Mouse (Mus musculus): ENCODE data around the gene Smim11. TPM values are rescaled to one million over a fixed set of nuclear protein-coding genes. Genes with fewer than 3 reads are reported as not detected.
A peak's percentile ranks its signal among the peaks of the same experiment; 100 is the strongest.

The Smim11 gene
- polyA plus RNA-seq, 1 experiment from 2014 or later: 134 TPM

DNA sequence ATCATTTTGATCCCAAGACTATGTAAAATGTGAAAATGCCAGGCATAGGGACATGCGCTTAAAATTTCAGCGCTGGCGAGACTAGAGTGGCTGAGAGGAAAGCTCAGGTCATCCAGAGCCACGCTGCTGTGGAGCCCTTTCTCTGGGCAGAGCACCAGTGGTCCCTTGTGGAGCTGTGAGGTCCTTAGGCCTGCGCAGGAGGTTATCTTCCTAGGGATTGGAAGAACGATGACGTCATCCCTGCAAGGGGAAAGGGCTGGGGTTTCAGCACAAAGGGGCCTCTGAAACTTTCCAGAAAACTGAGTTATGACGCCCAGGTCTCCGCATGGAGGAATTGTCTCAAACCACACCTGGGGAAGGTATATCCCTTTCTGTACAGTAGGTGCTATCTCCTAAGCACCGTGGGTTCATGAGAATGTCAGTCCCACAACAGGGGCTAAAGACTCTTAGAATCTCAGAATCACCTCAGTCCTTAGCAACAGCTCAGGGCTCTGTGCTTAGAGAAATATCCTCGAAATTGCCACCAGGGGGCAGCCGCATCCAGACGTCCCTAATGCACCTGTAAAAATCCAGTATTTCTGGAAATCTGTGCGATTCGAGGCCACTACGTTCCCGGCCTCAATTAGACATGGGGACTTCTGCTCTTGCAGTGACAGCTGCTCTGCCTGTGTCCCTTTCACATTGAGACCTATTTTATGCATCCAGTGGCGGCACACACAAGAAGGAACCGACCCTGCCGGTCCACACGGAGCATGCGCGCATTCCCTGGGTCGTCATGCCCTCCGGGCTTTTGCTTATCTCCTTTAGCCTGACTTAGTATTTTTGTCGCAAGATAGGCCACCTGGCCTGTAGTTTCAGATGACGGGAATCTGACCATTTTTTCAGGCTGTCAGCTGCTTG, 39.8 kb downstream of the Smim11 start:
- 0 out of 2 replicates have a peak overlapping the region, but pooled peaks have one; percentile 2 for H3K4me2 ChIP-seq (ENCODE audit: low read depth, low read length)
- ATAC-seq (replicated peaks; ENCODE audit: insufficient number of reproducible peaks, low FRiP score, low TSS enrichment, low read depth): peak; percentile 39; the same call in 1 of the 2 replicates
- WGBS: 27% methylated on average over 27 of the region's 27 CpGs

DNA sequence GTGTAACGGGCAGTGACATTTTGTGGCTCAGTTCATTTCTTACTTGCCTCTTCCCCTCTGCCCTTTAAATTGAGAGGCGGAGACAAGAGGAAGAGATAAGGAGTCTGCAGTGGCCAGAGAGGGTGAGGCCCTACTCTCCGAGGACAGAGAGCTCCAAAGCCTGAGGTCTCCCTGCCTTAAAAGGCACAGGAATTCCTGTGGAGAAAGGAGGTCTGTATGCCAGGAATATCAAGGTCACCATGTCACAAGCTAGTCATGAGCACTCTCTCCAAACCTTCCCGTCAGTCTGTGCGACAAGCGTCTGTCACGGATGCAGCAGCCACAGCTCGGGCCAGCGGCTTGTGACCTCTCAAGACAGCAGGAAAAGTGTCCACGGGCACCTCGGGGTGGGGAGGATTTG, 44.1 kb downstream of the Smim11 start:
- H3K27me3 ChIP-seq (ENCODE audit: control insufficient read depth, insufficient read depth, low read length): no peaks in the 10 kb centered on the region
- no peaks in the 10 kb centered on the region for H3K36me3 ChIP-seq (replicated peaks; ENCODE audit: control insufficient read depth, insufficient read depth, low read depth, low read length)
- no peaks in the 10 kb centered on the region for H3K9me3 ChIP-seq (replicated peaks; ENCODE audit: control insufficient read depth, low read length)
- no peak overlapping the region for H3K4me3 ChIP-seq (ENCODE audit: low read depth, low read length)
- no peak overlapping the region for H3K27ac ChIP-seq (replicated peaks; ENCODE audit: low read depth, low read length)
- DNase-seq (ENCODE audit: low spot score) (no peak), ATAC-seq (replicated peaks; ENCODE audit: insufficient number of reproducible peaks, low FRiP score, low TSS enrichment, low read depth) (no peak)
- 54% methylated on average over 11 of the region's 11 CpGs for WGBS
- no peaks in the 10 kb centered on the region; the same call in 1 of the 2 replicates for H3K4me1 ChIP-seq (ENCODE audit: control insufficient read depth, insufficient read depth, low read length)
- no peak overlapping the region for H3K4me2 ChIP-seq (ENCODE audit: low read depth, low read length)
- no peak overlapping the region for H3K9ac ChIP-seq (replicated peaks; ENCODE audit: low read length)

More for the DNA sequence above, 39.8 kb downstream of the Smim11 start:
- Histone ChIP-seq H3K27ac (replicated peaks; ENCODE audit: low read depth, low read length) (no peak overlapping the region), H3K36me3 (replicated peaks; ENCODE audit: control insufficient read depth, insufficient read depth, low read depth, low read length) (no peaks in the 10 kb centered on the region), H3K4me1 (ENCODE audit: control insufficient read depth, insufficient read depth, low read length) (no peaks in the 10 kb centered on the region; the same call in 1 of the 2 replicates), H3K4me3 (ENCODE audit: low read depth, low read length) (no peak overlapping the region), H3K9me3 (replicated peaks; ENCODE audit: control insufficient read depth, low read length) (no peaks in the 10 kb centered on the region), H3K27me3 (ENCODE audit: control insufficient read depth, insufficient read depth, low read length) (no peaks in the 10 kb centered on the region), H3K9ac (replicated peaks; ENCODE audit: low read length) (no peak overlapping the region)
- DNase-seq (ENCODE audit: low spot score): peak; percentile 90

DNA sequence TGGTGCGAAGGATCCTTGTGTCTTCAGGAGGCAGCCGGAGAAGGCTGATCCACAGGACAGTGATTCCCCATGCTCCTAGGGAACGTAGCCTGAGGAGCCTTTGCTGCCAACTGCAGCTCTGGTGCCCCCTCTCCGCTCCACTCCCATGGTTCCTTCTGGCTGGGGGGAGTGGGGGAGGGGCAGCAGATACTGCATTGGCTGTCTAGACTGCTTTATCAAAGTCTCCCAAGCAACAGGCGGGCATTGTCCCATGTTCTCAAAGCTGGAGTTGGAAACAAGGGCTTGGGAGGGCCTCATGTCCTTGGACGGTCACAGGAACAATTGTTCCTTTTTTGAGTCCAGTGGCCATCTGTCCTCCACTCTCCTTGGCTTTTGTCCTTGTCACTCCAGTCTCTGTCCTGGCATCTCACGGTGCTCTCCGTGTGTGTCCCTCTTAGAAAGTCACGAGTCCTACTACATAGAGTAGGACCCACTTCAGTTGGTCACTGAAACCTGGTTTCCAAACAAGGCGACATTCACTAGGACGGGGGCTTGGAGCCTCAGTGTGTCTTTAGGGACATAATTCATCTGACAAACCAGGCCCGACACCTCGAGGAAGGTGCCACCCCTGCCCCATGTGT, 45.3 kb downstream of the Smim11 start:
- no peak for ATAC-seq (replicated peaks; ENCODE audit: insufficient number of reproducible peaks, low FRiP score, low TSS enrichment, low read depth)
- H3K27ac ChIP-seq (replicated peaks; ENCODE audit: low read depth, low read length): no peak overlapping the region
- WGBS: 61% methylated on average over 13 of the region's 13 CpGs

DNA sequence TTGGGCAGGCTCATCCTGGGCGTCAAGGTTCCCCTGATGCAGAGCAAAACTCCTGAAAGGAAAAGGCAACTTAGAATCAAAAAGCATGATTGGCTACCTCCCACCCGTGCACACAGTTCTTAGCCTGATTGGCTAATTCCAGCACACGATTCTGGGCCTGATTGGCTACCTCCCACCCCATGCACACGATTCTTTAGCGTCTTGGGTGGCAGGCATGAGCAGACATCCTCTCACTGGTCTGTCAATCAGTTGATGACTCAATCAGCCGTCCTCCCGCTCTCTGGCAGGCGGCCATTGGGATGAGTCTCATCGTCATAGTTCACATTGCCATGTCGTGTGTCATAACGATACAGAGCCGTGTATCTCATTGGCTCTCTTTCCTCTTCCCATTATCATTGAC, 47.9 kb downstream of the Smim11 start:
- WGBS: 88% methylated on average over 12 of the region's 12 CpGs
- H3K36me3 ChIP-seq (replicated peaks; ENCODE audit: control insufficient read depth, insufficient read depth, low read depth, low read length): no peaks in the 10 kb centered on the region
- DNase-seq (ENCODE audit: low spot score): no peak
- ATAC-seq (replicated peaks; ENCODE audit: insufficient number of reproducible peaks, low FRiP score, low TSS enrichment, low read depth): no peak
- H3K9me3 ChIP-seq (replicated peaks; ENCODE audit: control insufficient read depth, low read length): no peaks in the 10 kb centered on the region
- H3K9ac ChIP-seq (replicated peaks; ENCODE audit: low read length): no peak overlapping the region
- no peak overlapping the region for H3K4me2 ChIP-seq (ENCODE audit: low read depth, low read length)
- no peaks in the 10 kb centered on the region for H3K4me1 ChIP-seq (ENCODE audit: control insufficient read depth, insufficient read depth, low read length)
- H3K27me3 ChIP-seq (ENCODE audit: control insufficient read depth, insufficient read depth, low read length): no peaks in the 10 kb centered on the region
- no peak overlapping the region for H3K4me3 ChIP-seq (ENCODE audit: low read depth, low read length)
- H3K27ac ChIP-seq (replicated peaks; ENCODE audit: low read depth, low read length): no peak overlapping the region

More for the DNA sequence above, 45.3 kb downstream of the Smim11 start:
- Histone ChIP-seq H3K4me3 (ENCODE audit: low read depth, low read length) (no peak overlapping the region), H3K4me1 (ENCODE audit: control insufficient read depth, insufficient read depth, low read length) (no peaks in the 10 kb centered on the region), H3K9ac (replicated peaks; ENCODE audit: low read length) (no peak overlapping the region), H3K9me3 (replicated peaks; ENCODE audit: control insufficient read depth, low read length) (no peaks in the 10 kb centered on the region), H3K27me3 (ENCODE audit: control insufficient read depth, insufficient read depth, low read length) (no peaks in the 10 kb centered on the region), H3K4me2 (ENCODE audit: low read depth, low read length) (no peak overlapping the region), H3K36me3 (replicated peaks; ENCODE audit: control insufficient read depth, insufficient read depth, low read depth, low read length) (no peaks in the 10 kb centered on the region)
- DNase-seq (ENCODE audit: low spot score): no peak

DNA sequence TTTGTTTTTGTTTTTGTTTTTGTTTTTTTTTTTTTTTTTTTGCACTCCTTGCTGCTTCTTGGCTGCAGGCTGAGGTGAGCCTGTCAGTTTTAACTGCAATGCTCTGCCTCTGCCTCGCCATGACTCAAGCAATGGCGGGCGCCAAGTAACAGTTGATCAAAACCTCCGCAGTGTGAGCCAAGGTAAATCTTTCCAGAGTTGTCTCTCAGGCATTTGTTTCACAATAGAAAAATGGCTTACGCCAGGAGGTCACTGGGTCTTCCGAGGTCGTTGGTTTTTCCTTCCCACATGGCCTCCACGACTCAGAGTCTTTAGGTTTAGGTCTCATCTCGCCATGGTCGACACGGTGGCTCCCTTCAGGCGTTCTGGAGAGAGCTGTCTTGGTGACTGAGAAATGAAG, 52.2 kb downstream of the Smim11 start:
- no peaks in the 10 kb centered on the region for H3K9me3 ChIP-seq (replicated peaks; ENCODE audit: control insufficient read depth, low read length)
- no peak overlapping the region for H3K27ac ChIP-seq (replicated peaks; ENCODE audit: low read depth, low read length)
- DNase-seq (ENCODE audit: low spot score) (no peak), ATAC-seq (replicated peaks; ENCODE audit: insufficient number of reproducible peaks, low FRiP score, low TSS enrichment, low read depth) (no peak)
- no peak overlapping the region for H3K4me3 ChIP-seq (ENCODE audit: low read depth, low read length)
- H3K4me1 ChIP-seq (ENCODE audit: control insufficient read depth, insufficient read depth, low read length): no peaks in the 10 kb centered on the region
- no peak overlapping the region for H3K4me2 ChIP-seq (ENCODE audit: low read depth, low read length)
- no peaks in the 10 kb centered on the region for H3K36me3 ChIP-seq (replicated peaks; ENCODE audit: control insufficient read depth, insufficient read depth, low read depth, low read length)
- H3K9ac ChIP-seq (replicated peaks; ENCODE audit: low read length): no peak overlapping the region
- WGBS: 81% methylated on average over 12 of the region's 12 CpGs
- no peaks in the 10 kb centered on the region for H3K27me3 ChIP-seq (ENCODE audit: control insufficient read depth, insufficient read depth, low read length)

DNA sequence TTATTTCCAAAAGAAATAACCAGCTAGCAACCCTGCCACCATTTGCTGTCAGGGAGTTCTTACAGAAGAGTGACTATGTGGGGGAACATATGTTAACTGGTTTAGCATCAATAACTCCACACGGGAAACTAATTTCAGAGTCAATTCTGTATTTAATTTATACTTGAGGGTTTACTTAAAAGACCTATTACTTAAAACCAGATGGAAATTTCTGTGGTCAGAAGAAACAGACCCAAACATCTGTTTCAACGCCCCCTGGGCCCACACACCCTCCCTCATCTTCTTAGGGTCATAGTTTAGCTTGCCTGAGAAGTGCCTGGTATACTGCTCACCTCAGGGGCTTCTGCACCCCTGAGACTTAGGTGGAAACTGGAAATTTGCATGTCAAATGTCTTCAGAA, 52.8 kb downstream of the Smim11 start:
- 32% methylated on average over 2 of the region's 2 CpGs for WGBS
- no peak overlapping the region for H3K27ac ChIP-seq (replicated peaks; ENCODE audit: low read depth, low read length)
- H3K4me3 ChIP-seq (ENCODE audit: low read depth, low read length): no peak overlapping the region
- H3K4me2 ChIP-seq (ENCODE audit: low read depth, low read length): no peak overlapping the region
- no peak overlapping the region for H3K9ac ChIP-seq (replicated peaks; ENCODE audit: low read length)
- ATAC-seq (replicated peaks; ENCODE audit: insufficient number of reproducible peaks, low FRiP score, low TSS enrichment, low read depth) (no peak), DNase-seq (ENCODE audit: low spot score) (peak; percentile 67)
- H3K27me3 ChIP-seq (ENCODE audit: control insufficient read depth, insufficient read depth, low read length): no peaks in the 10 kb centered on the region
- H3K36me3 ChIP-seq (replicated peaks; ENCODE audit: control insufficient read depth, insufficient read depth, low read depth, low read length): no peaks in the 10 kb centered on the region
- H3K9me3 ChIP-seq (replicated peaks; ENCODE audit: control insufficient read depth, low read length): no peaks in the 10 kb centered on the region
- H3K4me1 ChIP-seq (ENCODE audit: control insufficient read depth, insufficient read depth, low read length): no peaks in the 10 kb centered on the region

DNA sequence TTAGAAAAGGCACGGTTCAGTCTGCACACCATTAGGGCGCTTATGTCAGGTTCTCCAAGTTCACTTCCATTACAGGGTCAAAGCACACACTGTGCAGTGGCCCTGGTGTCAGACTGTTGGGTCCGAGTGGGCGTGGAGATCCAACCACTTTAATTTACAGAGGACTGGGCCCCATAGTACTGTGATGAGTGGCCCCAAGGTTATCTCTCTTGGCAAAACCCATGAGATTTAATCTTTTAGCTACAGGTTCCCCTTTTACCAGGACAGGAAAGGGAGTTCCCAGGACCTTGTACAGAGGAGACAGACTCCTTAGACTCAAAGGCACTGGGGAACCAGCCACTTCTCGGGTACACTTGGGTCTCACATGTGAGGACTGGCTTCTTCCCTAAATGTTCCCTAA, 54.3 kb downstream of the Smim11 start:
- Histone ChIP-seq H3K9ac (replicated peaks; ENCODE audit: low read length) (no peak overlapping the region), H3K27ac (replicated peaks; ENCODE audit: low read depth, low read length) (no peak overlapping the region), H3K9me3 (replicated peaks; ENCODE audit: control insufficient read depth, low read length) (no peaks in the 10 kb centered on the region), H3K4me1 (ENCODE audit: control insufficient read depth, insufficient read depth, low read length) (no peaks in the 10 kb centered on the region), H3K36me3 (replicated peaks; ENCODE audit: control insufficient read depth, insufficient read depth, low read depth, low read length) (no peaks in the 10 kb centered on the region), H3K4me3 (ENCODE audit: low read depth, low read length) (no peak overlapping the region), H3K4me2 (ENCODE audit: low read depth, low read length) (no peak overlapping the region), H3K27me3 (ENCODE audit: control insufficient read depth, insufficient read depth, low read length) (no peaks in the 10 kb centered on the region)
- 77% methylated on average over 5 of the region's 5 CpGs for WGBS
- ATAC-seq (replicated peaks; ENCODE audit: insufficient number of reproducible peaks, low FRiP score, low TSS enrichment, low read depth): no peak
- no peak for DNase-seq (ENCODE audit: low spot score)

DNA sequence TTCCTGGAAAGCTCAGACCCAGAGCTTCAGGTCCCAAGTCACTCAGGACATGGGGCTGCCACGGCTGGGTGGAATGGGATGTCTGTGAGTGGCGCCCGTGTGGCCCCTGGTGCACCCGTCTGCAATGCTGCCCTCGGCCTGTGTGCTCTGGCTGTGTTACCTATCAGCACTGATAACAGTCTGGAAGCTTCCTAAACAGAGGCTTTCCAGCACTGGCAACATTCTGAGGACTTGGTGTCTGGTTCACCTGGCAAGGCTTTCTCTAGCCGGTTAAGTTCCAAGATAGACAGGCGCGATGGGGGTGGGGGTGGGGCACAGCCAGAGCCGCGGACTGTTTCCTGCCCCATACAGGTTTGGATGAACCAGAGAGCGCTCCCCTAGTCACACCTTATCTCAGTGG, 54.9 kb downstream of the Smim11 start:
- Histone ChIP-seq H3K9me3 (replicated peaks; ENCODE audit: control insufficient read depth, low read length) (no peaks in the 10 kb centered on the region), H3K27me3 (ENCODE audit: control insufficient read depth, insufficient read depth, low read length) (no peaks in the 10 kb centered on the region), H3K27ac (replicated peaks; ENCODE audit: low read depth, low read length) (no peak overlapping the region), H3K4me2 (ENCODE audit: low read depth, low read length) (no peak overlapping the region), H3K4me1 (ENCODE audit: control insufficient read depth, insufficient read depth, low read length) (no peaks in the 10 kb centered on the region), H3K4me3 (ENCODE audit: low read depth, low read length) (no peak overlapping the region), H3K9ac (replicated peaks; ENCODE audit: low read length) (no peak overlapping the region), H3K36me3 (replicated peaks; ENCODE audit: control insufficient read depth, insufficient read depth, low read depth, low read length) (no peaks in the 10 kb centered on the region)
- 71% methylated on average over 11 of the region's 11 CpGs for WGBS
- no peak for ATAC-seq (replicated peaks; ENCODE audit: insufficient number of reproducible peaks, low FRiP score, low TSS enrichment, low read depth)
- DNase-seq (ENCODE audit: low spot score): no peak
